Mouse (Mus musculus) kidney, adult 8-10 months (tissue): ENCODE data around the gene Pla2g2f.

Experiments used
- DNase-seq, 2 experiments: peaks; one replicate each; pipeline ENCODE4 v3.0.0; 2022

Gene Pla2g2f

DNA sequence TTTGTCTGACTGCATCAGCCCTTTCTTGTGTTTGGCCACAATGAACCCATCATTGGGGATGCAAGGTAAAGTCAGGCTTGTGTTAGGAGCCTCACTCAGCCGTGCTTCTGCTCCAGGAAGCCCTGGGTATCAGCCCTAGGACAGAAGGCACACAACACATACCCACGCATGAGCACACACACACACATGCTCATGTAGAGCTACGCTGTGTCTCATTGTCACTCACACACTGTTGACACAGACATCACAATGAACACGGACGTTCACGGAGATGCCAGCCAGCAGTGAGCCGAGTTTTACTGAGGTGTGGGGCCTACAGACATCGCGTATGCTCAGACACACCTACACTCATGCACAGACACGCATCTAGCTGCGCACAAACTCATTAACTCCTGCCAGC lies 1.4 kb downstream of the Pla2g2f start:
- no peak for DNase-seq

DNA sequence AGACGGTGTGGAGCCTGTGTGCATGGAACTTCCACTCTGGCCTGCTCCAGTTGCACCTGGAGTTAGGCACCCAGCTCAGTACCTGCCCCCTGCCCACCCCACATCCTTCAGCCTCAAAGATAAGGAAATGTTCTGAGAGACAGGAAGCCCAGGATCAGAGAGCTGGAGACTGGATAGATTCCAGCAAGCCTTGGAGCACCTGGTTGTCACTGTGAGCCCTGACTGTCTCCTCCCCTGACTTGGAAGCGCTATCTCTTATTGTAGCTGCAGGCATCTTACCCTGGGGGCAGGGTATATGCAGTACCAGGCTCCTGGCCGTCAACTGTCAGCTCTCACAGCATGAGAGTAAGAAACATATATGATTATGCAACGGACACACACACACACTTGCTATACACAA lies 2.0 kb downstream of the Pla2g2f start:
- DNase-seq: no peak

DNA sequence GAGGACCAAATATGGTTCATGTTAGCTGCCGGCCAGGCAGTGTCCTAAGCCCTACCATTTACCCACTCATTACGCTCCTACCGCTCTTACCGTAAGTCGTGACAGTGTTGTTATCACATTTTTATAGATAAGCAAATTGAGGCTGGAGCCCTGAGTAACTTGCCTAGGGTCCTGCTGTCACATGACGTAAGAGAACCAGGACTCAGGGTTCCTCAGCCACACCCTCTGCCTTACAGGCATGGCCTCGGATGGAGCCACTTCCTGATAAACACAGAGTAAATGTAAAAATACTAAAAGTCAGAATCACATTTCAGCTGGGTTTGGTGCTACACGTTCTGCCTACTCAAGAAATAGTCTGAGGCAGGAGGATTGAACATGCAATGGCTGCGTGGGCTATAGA lies 3.0 kb downstream of the Pla2g2f start:
- no peak for DNase-seq

DNA sequence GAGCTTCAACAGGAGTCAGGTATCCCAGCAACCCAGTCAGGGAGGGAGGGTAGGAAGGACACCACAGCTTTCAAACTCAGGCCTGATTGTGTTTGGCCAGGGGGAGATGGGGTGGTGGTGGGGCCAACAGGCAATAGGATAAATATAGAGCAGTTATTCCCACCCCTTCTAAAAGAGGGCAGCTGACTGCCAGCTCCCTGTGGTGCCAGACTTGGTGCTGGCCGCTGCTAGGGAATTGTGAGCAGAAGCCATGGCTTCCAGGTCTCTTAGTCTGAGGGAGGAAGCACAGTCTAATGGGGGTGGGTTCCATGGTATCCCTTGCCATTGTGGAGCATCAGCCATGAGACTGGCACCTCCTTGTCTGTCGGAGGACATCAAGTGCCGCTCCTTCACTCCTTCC lies 3.8 kb downstream of the Pla2g2f start:
- DNase-seq: no peak

- no peak for DNase-seq
These were observed 4.8 kb downstream of the Pla2g2f start for GRCm38 (mm10) chr4:138752603-138753002.

DNA sequence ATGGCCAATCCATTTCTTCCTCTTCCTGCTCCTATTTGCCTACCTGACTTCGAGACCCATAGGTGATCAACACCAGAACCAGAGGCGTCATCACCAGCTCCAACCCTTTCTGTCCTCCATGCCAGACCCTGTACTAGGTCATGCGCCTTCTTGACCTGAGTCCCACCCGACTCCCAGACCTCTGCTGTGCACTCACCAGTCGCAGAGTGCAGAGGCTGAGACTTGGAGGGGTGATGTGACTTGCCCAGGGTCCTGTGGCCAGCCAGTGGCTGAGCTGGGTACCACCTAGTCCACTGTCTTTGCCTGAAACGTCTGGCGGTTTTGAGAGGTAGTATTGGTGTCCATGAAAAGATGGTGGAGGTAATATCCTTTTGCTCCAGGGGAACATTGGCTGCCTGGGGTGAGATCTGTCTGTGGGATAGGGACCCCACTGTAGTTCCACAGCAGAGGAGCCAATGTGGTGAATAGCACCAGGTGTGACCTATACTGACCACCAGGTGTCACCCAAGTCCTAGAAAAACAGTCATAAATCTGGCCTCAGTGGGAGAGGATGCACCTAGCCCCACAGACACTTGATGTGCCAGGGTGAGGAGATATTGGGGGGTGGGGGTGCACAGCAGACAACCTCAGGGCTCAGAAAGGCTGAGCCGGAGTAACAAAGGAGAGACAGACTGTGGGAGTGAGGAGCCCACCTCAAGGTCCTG lies 8.9 kb downstream of the Pla2g2f start:
- DNase-seq: peak in 1 of 2 experiments; percentile 52

- DNase-seq: no peak
These were observed 9.6 kb downstream of the Pla2g2f start for GRCm38 (mm10) chr4:138747851-138748250.

- DNase-seq: no peak
These were observed 10.6 kb downstream of the Pla2g2f start for GRCm38 (mm10) chr4:138746866-138747265.

GRCm38 (mm10) chr4:138745884-138746283 lies 11.5 kb downstream of the Pla2g2f start:
- peak; percentile 39 to 59 for DNase-seq

DNA sequence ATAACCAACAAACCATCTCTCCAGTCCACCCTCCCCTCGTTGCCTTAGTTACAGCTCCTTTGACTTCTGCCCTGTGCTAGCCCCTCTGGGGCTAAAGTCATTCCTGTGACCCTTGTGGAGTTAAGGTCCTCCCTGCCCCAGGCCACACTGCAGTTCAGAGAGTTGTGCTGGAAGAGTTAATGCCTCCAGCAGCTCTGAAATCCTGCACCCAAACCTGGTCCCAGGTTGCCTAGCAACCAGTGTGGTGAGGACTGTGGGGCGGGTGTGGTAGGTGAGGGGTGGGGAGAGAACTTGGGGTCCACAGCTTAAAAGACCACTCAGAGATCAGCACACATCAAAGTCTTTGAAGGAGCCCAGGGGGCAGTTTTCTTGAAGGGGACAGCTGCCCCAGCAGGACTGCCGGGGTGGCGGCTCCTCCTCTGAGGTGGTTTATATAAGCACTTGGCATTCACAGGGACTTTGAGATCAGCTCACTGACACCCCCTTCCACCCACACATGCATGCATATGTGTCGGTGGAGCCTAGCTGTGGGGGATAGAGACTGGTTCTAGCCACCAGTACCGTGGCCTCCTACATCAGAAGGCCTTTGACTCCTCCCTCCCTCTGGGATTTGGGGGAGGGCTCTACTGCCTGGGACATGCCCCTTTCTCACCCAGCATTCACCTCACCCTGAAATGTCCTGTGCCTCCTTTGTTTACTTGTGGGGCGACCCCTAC lies 18.1 kb downstream of the Pla2g2f start:
- no peak for DNase-seq

- DNase-seq: no peak
These were observed 20.4 kb downstream of the Pla2g2f start, which contains the start of gene Ubxn10 for GRCm38 (mm10) chr4:138737031-138737430. Gene Ubxn10, minus strand, starts transcription at chr4:138737167.

DNA sequence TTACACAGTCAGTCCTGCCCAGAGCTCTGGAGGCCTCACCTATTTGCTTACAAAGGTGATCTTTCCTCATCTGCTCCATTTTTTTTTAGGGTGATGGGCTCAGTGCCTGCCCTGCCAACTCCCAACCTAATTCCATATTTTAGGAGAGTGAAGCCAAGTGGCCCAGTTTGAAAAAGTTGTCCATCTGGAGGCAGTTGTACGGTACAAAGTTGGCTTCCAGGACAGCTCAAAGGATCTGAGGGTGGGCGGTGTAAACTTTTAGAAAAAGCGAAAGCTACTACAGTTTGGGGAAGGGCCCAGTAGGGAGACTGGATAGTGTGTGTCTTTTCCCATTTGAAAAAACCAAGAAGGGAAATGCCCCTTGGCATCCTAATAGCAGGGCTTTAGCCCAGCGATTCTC lies 22.6 kb downstream of the Pla2g2f start:
- DNase-seq: no peak

DNA sequence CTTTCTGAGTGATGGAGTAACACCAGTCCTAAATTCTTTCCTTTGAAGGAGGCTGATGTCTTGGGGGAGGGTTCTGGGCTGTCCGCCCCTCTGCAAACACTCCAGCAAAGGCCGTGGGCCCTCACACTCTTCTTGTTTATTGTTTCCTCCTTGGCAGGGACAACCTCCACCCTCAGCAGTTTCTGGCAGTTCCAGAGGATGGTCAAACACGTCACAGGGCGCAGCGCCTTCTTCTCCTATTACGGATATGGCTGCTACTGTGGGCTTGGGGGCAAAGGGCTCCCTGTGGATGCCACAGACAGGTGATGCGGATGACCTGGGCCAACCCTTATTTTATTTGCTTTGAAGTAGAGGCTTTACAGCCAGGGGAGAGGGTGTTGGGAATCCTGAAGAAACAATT lies 23.3 kb downstream of the Pla2g2f start:
- DNase-seq: peak; percentile 36 to 44

DNA sequence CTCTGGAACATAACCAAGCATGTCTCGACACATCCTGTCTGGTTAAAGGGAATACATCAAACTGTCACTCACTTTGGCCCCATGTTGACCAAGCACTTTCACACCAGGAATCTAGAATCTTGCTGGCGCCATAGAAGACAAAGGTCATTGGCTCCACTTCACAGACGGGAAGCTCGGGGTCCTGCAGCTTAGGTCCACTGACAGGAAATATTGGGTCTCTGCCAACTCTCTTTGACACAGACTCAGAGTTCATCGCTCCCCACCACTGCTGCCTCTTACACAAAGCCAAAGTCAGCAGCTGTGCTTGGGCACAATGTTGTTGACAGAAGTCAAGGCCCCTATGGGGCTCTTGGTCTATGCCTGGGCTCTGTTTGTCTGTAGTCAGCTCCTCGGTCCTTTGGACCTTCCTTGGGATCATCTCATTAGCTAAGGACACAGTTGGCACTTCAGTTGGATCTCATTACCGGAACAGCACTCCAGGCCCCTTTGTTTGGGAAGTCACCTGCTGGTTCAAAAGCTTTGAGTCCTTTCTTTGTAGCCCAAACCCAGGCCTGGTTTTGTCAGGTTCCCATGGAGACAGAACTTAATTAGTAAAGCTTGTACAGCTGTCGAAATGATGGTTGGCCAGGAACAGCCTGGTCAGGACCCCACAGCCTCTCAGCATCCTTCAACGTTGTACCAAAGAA lies 28.3 kb downstream of the Pla2g2f start:
- DNase-seq: peak; percentile 80 to 92

DNA sequence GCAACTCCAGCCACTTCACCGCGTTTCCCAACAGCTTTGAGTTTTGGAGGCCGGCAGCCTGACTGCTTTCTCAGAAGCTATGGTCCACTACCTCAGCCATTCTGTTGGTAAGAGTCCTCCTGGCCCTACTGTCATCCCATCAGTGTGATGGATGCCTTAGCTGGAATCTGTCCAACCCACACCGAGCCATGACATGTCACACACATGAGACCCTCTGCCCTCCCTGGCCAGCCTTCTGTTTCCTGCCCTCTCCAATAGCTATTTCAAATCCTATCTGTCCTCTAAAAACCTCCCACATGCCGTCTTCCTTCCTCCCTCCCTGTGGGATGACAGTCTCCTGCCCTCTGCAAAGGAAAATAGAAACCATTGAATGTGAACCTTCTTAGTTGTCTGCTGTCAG lies 31.7 kb downstream of the Pla2g2f start:
- peak; percentile 28 to 48 for DNase-seq

DNA sequence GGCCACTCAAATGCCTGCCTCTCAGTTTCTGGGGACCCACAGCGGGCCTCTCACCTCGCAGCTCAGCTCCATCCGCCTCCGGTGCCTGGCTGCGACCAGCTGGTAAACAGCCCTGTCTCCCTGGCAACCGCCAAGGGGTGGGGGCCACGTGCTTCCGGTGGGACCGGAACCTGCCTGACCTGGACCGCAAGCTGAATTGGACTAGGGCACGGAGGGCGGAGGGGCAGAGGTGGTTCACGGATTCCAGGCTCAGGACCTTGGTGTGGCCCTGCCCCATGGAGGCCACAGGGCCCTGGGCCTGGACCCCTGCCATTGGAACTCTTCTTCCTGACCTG lies 32.3 kb downstream of the Pla2g2f start:
- peak; percentile 91 to 92 for DNase-seq

GRCm38 (mm10) chr4:138724354-138725126 lies 32.9 kb downstream of the Pla2g2f start, which contains the start of gene Pla2g2c:
Gene Pla2g2c, plus strand, starts transcription at chr4:138724792.
- DNase-seq: no peak

DNA sequence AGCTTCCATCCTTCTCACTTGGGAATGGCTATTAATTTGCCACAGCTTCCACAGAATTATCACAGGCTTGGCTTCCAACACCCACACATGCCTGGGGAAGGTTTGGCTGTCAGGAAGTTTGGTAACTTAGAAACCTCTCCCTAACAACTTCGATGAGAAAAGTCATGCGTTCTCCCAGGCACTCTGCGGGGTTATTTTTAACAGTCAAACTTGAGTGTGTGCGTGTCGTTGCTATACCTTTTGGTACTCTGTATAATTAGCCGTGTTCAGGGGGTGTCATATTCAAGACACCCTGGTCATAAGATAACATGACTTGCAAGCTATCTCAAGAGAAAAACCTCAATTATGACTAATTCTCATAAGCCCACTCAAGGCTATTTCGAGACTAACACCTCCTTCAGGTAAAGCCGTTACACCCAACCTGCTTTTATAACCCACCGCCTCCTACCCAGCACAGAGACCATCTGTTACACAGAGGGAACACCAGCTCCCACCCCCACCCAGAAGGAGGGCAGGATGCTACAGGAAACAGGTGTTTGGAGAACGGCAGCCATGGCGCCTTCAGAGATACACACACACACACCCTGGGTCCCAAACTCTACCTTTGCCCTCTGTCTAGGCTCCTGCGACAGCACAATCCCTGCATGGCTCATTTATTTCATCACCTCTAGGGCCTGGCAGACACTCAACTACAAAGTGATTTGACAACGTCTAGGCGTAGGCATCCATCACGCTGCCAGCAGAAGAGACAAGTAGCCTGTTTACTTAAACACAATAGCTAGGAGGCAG lies 33.7 kb downstream of the Pla2g2f start:
- peak; percentile 75 to 82 for DNase-seq

GRCm38 (mm10) chr4:138719264-138719596 lies 38.2 kb downstream of the Pla2g2f start:
- DNase-seq: no peak

DNA sequence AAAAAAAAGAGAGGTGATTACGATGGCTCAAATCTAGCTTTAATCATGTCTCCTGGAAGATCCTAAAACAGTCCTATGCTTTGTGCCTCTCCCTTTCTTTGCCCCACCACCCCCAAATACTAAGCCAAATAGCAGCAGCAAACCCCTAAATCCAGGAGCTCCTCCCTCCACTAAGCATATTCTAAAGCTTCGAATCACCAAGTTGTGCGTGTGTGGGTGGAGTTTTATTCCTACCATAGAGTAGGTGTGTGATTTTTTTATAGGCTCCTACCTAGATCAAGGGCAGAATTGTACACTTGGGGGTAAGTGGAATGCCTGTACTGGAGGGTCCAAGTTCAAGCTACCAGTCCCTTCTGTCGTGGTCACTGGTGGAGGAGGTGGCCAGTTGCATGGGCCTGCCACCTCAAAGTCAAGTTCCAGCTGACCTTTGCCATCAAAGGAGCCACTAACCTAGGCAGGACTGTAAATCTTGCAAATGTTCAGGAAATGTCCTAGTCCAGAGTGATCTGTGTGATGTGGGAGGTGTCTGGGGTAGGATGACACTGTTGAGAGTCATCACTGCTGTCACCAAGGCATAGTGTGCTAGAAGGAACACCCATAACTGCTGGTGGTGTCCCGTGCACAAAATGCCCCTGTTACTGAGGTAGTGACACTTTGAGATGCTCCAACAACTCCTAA lies 38.7 kb downstream of the Pla2g2f start:
- DNase-seq: no peak

GRCm38 (mm10) chr4:138716697-138717096 lies 40.7 kb downstream of the Pla2g2f start:
- no peak for DNase-seq

DNA sequence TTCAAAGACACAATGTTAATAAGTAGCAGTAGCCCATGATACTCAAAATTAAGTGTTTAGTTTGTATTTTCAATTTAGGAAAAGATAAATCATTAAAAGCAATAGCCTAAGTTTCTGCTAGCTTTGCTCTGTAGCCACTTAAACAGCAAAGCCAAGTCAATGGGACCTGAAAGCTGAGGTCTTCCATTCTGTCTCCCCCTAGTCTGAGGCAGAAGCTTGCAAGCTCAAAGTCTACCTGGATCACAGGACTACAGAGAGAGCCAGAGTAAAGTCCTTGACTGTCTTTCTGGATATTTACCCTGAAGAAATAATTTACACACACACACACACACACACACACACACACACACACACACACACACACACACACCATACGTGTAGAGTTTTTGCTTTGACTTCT lies 43.2 kb downstream of the Pla2g2f start:
- DNase-seq: peak; percentile 29 to 72
